ENCODE assay signal across 8 mouse cellular contexts in genomic region chr14:31128101-31128825, GRCm38 (mm10). TPM values are rescaled to one million over a fixed set of nuclear protein-coding genes. Genes with fewer than 3 reads are reported as not detected.
A peak's percentile ranks its signal among the peaks of the same experiment; 100 is the strongest.
DNase-seq lines count a peak whose midpoint lies in the region; ATAC-seq and TF ChIP-seq lines count a peak whose summit lies in the region.

No protein-coding gene starts in this region.

- peak overlapping the region; percentile 64 for H3K9ac ChIP-seq in neural tube, embryonic 14.5 days (replicated peaks; ENCODE audit: low read depth, low read length)

- WGBS in lung, adult 2 months: under 1% methylated on average over 23 of the region's 23 CpGs
- 2% methylated on average over 23 of the region's 23 CpGs for WGBS in neural tube, embryonic 14.5 days

- no peaks in the 10 kb centered on the region for H3K9me3 ChIP-seq in neural tube, embryonic 14.5 days (ENCODE audit: control insufficient read depth, low read length)

- peak overlapping the region; percentile 80 for H3K4me3 ChIP-seq in lung, adult 2 months (replicated peaks; ENCODE audit: extremely low read depth, low read depth, low read length)
- H3K4me3 ChIP-seq in neural tube, embryonic 14.5 days (ENCODE audit: low read depth, low read length): peak overlapping the region; percentile 65

- H3K27ac ChIP-seq in neural tube, embryonic 14.5 days (ENCODE audit: low read depth, low read length): peak overlapping the region; percentile 68; the same call in 1 of the 2 replicates

- ATAC-seq in neural tube, embryonic 14.5 days (ENCODE audit: low read depth): 0 out of 2 replicates have a peak, but pooled peaks have one; percentile 2

- H3K4me2 ChIP-seq in neural tube, embryonic 14.5 days (ENCODE audit: low read depth, low read length): peak overlapping the region; percentile 59

- no peaks in the 10 kb centered on the region for H3K27me3 ChIP-seq in neural tube, embryonic 14.5 days (ENCODE audit: control insufficient read depth, insufficient read depth, low read length)

- no peaks in the 10 kb centered on the region for H3K36me3 ChIP-seq in neural tube, embryonic 14.5 days (ENCODE audit: control insufficient read depth, insufficient read depth, low read length)

- TF ChIP-seq POLR2A in brain, embryonic 14.5 days (IDR thresholded peaks at IDR 0.05; ENCODE audit: borderline replicate concordance, extremely low read depth, insufficient read depth, insufficient read length, poor library complexity, severe bottlenecking): no peak
- no peak for TF ChIP-seq POLR2A in lung, adult 2 months (IDR thresholded peaks at IDR 0.05; ENCODE audit: borderline replicate concordance, extremely low read depth, low read depth, low read length)

- H3K4me1 ChIP-seq in lung, adult 2 months (ENCODE audit: control insufficient read depth, insufficient read depth, low read length): peaks cover 6% of the 10 kb centered on the region
- H3K4me1 ChIP-seq in neural tube, embryonic 14.5 days (ENCODE audit: control insufficient read depth, insufficient read depth, low read length): peaks cover 20% of the 10 kb centered on the region

- peak; percentile 16 to 32 for DNase-seq in spleen, postnatal 14 days (ENCODE audit: low spot score in 2 of 2)
- DNase-seq in spleen, adult 12 weeks (ENCODE audit: low spot score): no peak
- peak; percentile 78 for DNase-seq in brain, embryonic 14.5 days (ENCODE audit: low read depth)
- peak; percentile 80 to 83 for DNase-seq in heart, adult 18-20 months
- peak; percentile 80 for DNase-seq in kidney, adult 11 months
- DNase-seq in lung, adult 2 months: peak; percentile 83
- DNase-seq in urinary bladder, adult 2 months (ENCODE audit: low spot score): no peak

- no peak for TF ChIP-seq CTCF in brain, embryonic 14.5 days (IDR thresholded peaks at IDR 0.05; ENCODE audit: borderline replicate concordance, extremely low read depth, insufficient read depth, insufficient read length)
- TF ChIP-seq CTCF in lung, adult 2 months (IDR thresholded peaks at IDR 0.05; ENCODE audit: insufficient read depth, low read length): no peak

RNA-seq across cellular contexts. Expression of gene Smim4, which starts 0.5 kb away (rescaled TPM):
- 31.2 and 46.2 TPM in 2 replicates for polyA plus RNA-seq in brain, embryonic 14.5 days (2012; rRNA removed)
- 10 to 100 TPM; 74.5 to 87.4 TPM for total RNA-seq in heart, adult 18-20 months (2021)
- 58.1 and 70.0 TPM in 2 replicates for polyA plus RNA-seq in lung, adult 2 months (2012; rRNA removed)
- polyA plus RNA-seq in neural tube, embryonic 14.5 days (2014; fragmentation: Nextera tagmentation; extraction: Ambion mirVana): 69.3 and 74.1 TPM in 2 replicates
- 28.1 and 42.8 TPM in 2 replicates for polyA plus RNA-seq in urinary bladder, adult 2 months (2012; rRNA removed)

RNA-seq across cellular contexts. Expression of gene Nt5dc2, which starts 2.6 kb away (rescaled TPM):
- polyA plus RNA-seq in brain, embryonic 14.5 days (2012; rRNA removed): 369 and 407 TPM in 2 replicates
- 10 to 100 TPM; 19.2 TPM for total RNA-seq in heart, adult 18-20 months (2021)
- 147 and 266 TPM in 2 replicates for polyA plus RNA-seq in lung, adult 2 months (2012; rRNA removed)
- polyA plus RNA-seq in neural tube, embryonic 14.5 days (2014; fragmentation: Nextera tagmentation; extraction: Ambion mirVana): 219 and 241 TPM in 2 replicates
- polyA plus RNA-seq in urinary bladder, adult 2 months (2012; rRNA removed): 8.0 and 8.1 TPM in 2 replicates

RNA-seq across cellular contexts. Expression of gene Stab1, which starts 40.2 kb away (rescaled TPM):
- 28.7 and 35.1 TPM in 2 replicates for polyA plus RNA-seq in brain, embryonic 14.5 days (2012; rRNA removed)
- 10 to 100 TPM; 63.2 to 64.1 TPM for total RNA-seq in heart, adult 18-20 months (2021)
- polyA plus RNA-seq in lung, adult 2 months (2012; rRNA removed): 114 and 136 TPM in 2 replicates
- polyA plus RNA-seq in neural tube, embryonic 14.5 days (2014; fragmentation: Nextera tagmentation; extraction: Ambion mirVana): 7.0 and 28.7 TPM in 2 replicates
- 85.3 and 90.2 TPM in 2 replicates for polyA plus RNA-seq in urinary bladder, adult 2 months (2012; rRNA removed)

Comparison
In these comparisons a context has a peak if more than half of its experiments do, and no peak if none do; other contexts are left out.
1. DNase-seq: peak in spleen, postnatal 14 days (2 of 2), brain, embryonic 14.5 days (single experiment), heart, adult 18-20 months (2 of 2), kidney, adult 11 months (single experiment) and lung, adult 2 months (single experiment); none in spleen, adult 12 weeks (single experiment) and urinary bladder, adult 2 months (single experiment).
2. RNA of gene Nt5dc2, which starts 2.6 kb away (polyA plus RNA-seq): 369 to 407 TPM in brain, embryonic 14.5 days, 219 to 241 TPM in neural tube, embryonic 14.5 days and 147 to 266 TPM in lung, adult 2 months; 8.0 to 8.1 TPM in urinary bladder, adult 2 months; every median in the first group is over 10 times any median in the second.